Mouse (Mus musculus): Measurements from ENCODE around the gene Tnrc6a. TPM values are rescaled to one million over a fixed set of nuclear protein-coding genes. Genes with fewer than 3 reads are reported as not detected.
"Not testable (repeated sequence)": the region's sequence is repeated elsewhere in the genome, so short reads cannot be mapped to it uniquely, and the experiment has no call there.

Gene Tnrc6a
- total and polyA plus RNA-seq, 3 experiments = 15.3 to 34.5 TPM; not detected in 1

DNA sequence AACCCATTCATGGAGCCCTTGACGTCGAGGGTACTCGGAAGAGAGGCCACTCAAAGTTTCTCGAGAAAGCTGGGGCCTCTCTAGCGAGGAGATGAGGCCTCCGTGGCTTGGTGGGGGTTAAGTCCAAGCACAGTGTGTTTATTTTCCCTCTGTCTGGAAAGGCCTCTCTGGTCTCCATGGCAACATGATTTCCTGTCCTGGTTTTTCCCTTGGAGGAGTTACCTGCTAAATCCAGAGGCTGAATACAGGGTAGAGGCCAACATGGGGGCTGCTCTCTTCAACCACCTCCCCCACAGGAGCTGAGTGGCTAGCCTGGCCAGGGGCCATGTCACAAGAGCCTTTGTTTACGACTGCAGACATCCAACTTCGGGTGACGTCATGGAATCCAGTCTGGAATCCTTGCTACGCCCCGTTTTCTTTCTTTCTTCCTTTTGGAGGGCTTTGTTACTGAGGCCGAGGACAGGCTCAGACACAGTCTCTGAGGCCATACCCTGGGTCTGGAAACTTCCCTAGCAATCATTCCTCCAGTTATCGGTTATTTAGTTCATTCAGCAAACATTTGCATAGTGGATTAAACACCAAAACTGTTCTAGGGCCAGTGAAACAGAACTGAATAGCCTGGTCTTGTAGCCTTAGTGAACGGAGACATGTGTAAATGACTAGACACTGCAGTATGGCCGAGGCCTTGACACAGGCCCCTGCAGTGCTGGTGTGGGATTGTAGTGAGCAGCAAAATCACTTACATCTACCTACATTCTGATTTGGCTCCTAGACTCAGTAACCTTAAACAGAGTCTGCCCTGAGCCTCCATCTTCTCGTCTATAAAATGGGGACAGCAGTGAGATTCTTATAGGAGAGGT, 25.6 kb upstream of the Tnrc6a start:
- no peaks in the 10 kb centered on the region for H3K4me1 ChIP-seq (ENCODE audit: control insufficient read depth in 1 of 2, insufficient read depth in 2 of 2, low read length in 2 of 2)
- H3K9ac ChIP-seq (ENCODE audit: control insufficient read depth, low read depth, low read length, poor library complexity, severe bottlenecking) = no peak overlapping the region
- DNase-seq (ENCODE audit: low read depth, low spot score) = no peak
- TF ChIP-seq TAL1 (IDR thresholded peaks at IDR 0.05; ENCODE audit: low read length) (no peak), SIN3A (IDR thresholded peaks at IDR 0.05; ENCODE audit: low read length) (no peak), ELF1 (IDR thresholded peaks at IDR 0.05; ENCODE audit: low read depth, low read length) (no peak), POLR2AphosphoS2 (IDR thresholded peaks at IDR 0.05; ENCODE audit: low read length) (no peak), TCF12 (IDR thresholded peaks at IDR 0.05; ENCODE audit: low read depth, low read length) (no peak), MAFK (IDR thresholded peaks at IDR 0.05; ENCODE audit: borderline replicate concordance, low read depth, low read length) (no peak), JUND (IDR thresholded peaks at IDR 0.05; ENCODE audit: low read depth, low read length) (no peak), HCFC1 (IDR thresholded peaks at IDR 0.05; ENCODE audit: low read depth, low read length) (no peak), ZMIZ1 (IDR thresholded peaks at IDR 0.05; ENCODE audit: low read depth, low read length) (no peak), POLR2AphosphoS5 (IDR thresholded peaks at IDR 0.05; ENCODE audit: borderline replicate concordance, low read depth, low read length) (no peak), POLR2A (IDR thresholded peaks at IDR 0.05; ENCODE audit: control insufficient read depth in 1 of 2, insufficient read depth in 1 of 2, low read depth in 1 of 2, low read length in 2 of 2, poor library complexity in 1 of 2) (no peak), MYB (IDR thresholded peaks at IDR 0.05; ENCODE audit: low read depth, low read length) (no peak)
- H3K27me3 ChIP-seq (ENCODE audit: control insufficient read depth in 1 of 2, insufficient read depth in 2 of 2, low read length in 2 of 2) = no peaks in the 10 kb centered on the region
- H3K79me2 ChIP-seq (ENCODE audit: control insufficient read depth, insufficient read depth, low read length, poor library complexity) = no peaks in the 10 kb centered on the region
- no peak overlapping the region for H3K4me3 ChIP-seq (ENCODE audit: control insufficient read depth in 1 of 2, insufficient read depth in 1 of 2, low read depth in 2 of 2, low read length in 2 of 2)
- no peaks in the 10 kb centered on the region for H3K9me3 ChIP-seq (replicated peaks; ENCODE audit: insufficient read depth, low read length)
- H3K36me3 ChIP-seq (ENCODE audit: control insufficient read depth in 1 of 2, insufficient read depth in 2 of 2, low read length in 2 of 2) = no peaks in the 10 kb centered on the region
- H3K27ac ChIP-seq (ENCODE audit: control insufficient read depth, low read depth, low read length) = no peak overlapping the region

GRCm38 (mm10) chr7:123101295-123101694, 22.4 kb upstream of the Tnrc6a start:
- no peak for DNase-seq (ENCODE audit: low read depth, low spot score)
- Histone ChIP-seq H3K9me3 (replicated peaks; ENCODE audit: insufficient read depth, low read length) (no peaks in the 10 kb centered on the region), H3K4me3 (ENCODE audit: control insufficient read depth in 1 of 2, insufficient read depth in 1 of 2, low read depth in 2 of 2, low read length in 2 of 2) (no peak overlapping the region), H3K27me3 (ENCODE audit: control insufficient read depth in 1 of 2, insufficient read depth in 2 of 2, low read length in 2 of 2) (no peaks in the 10 kb centered on the region), H3K4me1 (ENCODE audit: control insufficient read depth in 1 of 2, insufficient read depth in 2 of 2, low read length in 2 of 2) (no peaks in the 10 kb centered on the region), H3K79me2 (ENCODE audit: control insufficient read depth, insufficient read depth, low read length, poor library complexity) (no peaks in the 10 kb centered on the region), H3K36me3 (ENCODE audit: control insufficient read depth in 1 of 2, insufficient read depth in 2 of 2, low read length in 2 of 2) (no peaks in the 10 kb centered on the region), H3K9ac (ENCODE audit: control insufficient read depth, low read depth, low read length, poor library complexity, severe bottlenecking) (no peak overlapping the region), H3K27ac (ENCODE audit: control insufficient read depth, low read depth, low read length) (no peak overlapping the region)
- TF ChIP-seq SMC3 (IDR thresholded peaks at IDR 0.05; ENCODE audit: low read depth, low read length) (no peak), RCOR1 (IDR thresholded peaks at IDR 0.05; ENCODE audit: low read depth, low read length) (no peak), CTCF (IDR thresholded peaks at IDR 0.05 in 2 of 3, conservative IDR thresholded peaks at IDR 0.05 in 1 of 3; ENCODE audit: control insufficient read depth in 1 of 3, insufficient read depth in 1 of 3, low read depth in 2 of 3, low read length in 3 of 3, poor library complexity in 1 of 3, severe bottlenecking in 1 of 3) (no peak), ZNF384 (IDR thresholded peaks at IDR 0.05; ENCODE audit: low read depth, low read length) (no peak), MAFK (IDR thresholded peaks at IDR 0.05; ENCODE audit: borderline replicate concordance, low read depth, low read length) (no peak), MXI1 (IDR thresholded peaks at IDR 0.05; ENCODE audit: low read depth, low read length) (no peak), EP300 (IDR thresholded peaks at IDR 0.05; ENCODE audit: low read depth in 1 of 2, low read length in 2 of 2) (no peak), RAD21 (IDR thresholded peaks at IDR 0.05; ENCODE audit: low read depth, low read length) (no peak), POLR2AphosphoS5 (IDR thresholded peaks at IDR 0.05; ENCODE audit: borderline replicate concordance, low read depth, low read length) (no peak)

- DNase-seq (ENCODE audit: low read depth, low spot score); H3K4me3 ChIP-seq (ENCODE audit: control insufficient read depth in 1 of 2, insufficient read depth in 1 of 2, low read depth in 2 of 2, low read length in 2 of 2); H3K27me3 ChIP-seq (ENCODE audit: control insufficient read depth in 1 of 2, insufficient read depth in 2 of 2, low read length in 2 of 2); H3K9ac ChIP-seq (ENCODE audit: control insufficient read depth, low read depth, low read length, poor library complexity, severe bottlenecking); H3K27ac ChIP-seq (ENCODE audit: control insufficient read depth, low read depth, low read length); H3K36me3 ChIP-seq (ENCODE audit: control insufficient read depth in 1 of 2, insufficient read depth in 2 of 2, low read length in 2 of 2); H3K9me3 ChIP-seq (replicated peaks; ENCODE audit: insufficient read depth, low read length); H3K79me2 ChIP-seq (ENCODE audit: control insufficient read depth, insufficient read depth, low read length, poor library complexity): not testable (repeated sequence)
- H3K4me1 ChIP-seq (ENCODE audit: control insufficient read depth in 1 of 2, insufficient read depth in 2 of 2, low read length in 2 of 2) = peaks cover 0 to 20% of the 10 kb centered on the region in 2 experiments; a peak in 2 of 4 replicates
Observed at GRCm38 (mm10) chr7:123105381-123105780, 18.3 kb upstream of the Tnrc6a start.

Data from MEL (cell line).